Mouse (Mus musculus) layer of hippocampus, postnatal 10 days (tissue): ENCODE measurements around the gene Acsbg2. TPM values are rescaled to one million over a fixed set of nuclear protein-coding genes. Genes with fewer than 3 reads are reported as not detected.

Experiments used
- DNase-seq, 2 experiments: peaks; one replicate each; pipeline ENCODE4 v3.0.0; 2021; ENCODE audit warnings: low spot score in 2 of 2
- total RNA-seq, 2 experiments: library from RNA; stranded (reverse); gene quantifications; 2 replicates each; pipeline ENCODE4 v1.2.3; 2021

The Acsbg2 gene
- total RNA-seq, 2 experiments from 2014 or later = not detected

DNA sequence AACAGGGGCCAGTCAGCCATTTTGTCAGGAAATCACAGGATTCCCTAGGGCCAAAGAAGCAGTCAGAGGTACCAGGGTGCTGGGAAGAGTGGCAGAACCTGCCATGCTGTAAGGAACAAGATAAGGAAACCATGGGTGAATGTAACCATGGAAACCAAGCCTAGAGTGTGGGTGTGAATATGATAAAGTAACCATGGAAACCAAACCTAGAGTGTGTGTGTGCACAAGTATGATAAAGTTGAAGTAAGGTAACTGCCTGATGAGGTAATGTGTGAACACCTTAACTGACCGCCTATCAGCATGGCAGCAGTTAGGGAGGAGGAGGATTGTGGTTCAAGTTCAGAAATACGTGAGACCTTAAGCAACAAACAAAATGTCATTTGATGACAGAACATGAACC lies 47.5 kb downstream of the Acsbg2 start:
- no peak for DNase-seq

DNA sequence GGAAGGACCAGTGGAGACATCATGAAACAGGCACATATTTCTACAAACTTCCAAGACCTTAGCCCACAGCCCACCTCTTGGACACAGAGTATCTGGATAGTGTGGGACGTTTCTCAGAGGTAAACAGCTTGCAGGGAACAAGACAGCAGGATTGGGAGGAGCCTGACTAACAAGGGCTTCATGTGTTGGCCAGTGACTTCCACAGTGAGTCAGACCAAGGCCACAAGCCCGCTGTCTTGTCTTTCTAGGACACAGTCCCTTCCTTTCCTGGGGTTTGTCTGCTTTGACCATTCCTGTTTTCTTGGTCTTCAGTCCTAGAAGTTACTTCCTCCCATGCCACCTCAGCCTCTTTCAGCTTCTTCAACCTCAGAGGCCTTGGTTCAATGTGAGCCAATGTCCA lies 50.9 kb downstream of the Acsbg2 start:
- no peak for DNase-seq

DNA sequence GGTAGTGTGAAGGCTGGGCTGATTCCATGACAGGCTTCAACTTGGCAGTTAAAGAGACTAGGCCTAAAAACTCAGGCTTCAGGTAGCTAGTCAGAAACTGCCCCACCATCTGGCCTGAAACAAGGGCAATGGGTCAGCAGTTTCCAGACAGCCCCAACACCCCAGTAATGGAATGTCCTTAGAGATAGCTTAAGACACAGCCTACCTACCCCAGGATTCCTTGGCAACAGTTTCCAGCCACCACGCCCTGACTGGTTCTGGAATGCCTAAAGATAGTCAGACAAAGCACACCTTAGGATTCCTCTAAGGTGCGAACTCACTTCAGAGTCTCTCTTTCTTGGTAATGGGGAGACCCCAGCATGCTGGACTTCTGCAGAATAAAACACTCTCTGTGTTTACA lies 51.9 kb downstream of the Acsbg2 start:
- DNase-seq = no peak

DNA sequence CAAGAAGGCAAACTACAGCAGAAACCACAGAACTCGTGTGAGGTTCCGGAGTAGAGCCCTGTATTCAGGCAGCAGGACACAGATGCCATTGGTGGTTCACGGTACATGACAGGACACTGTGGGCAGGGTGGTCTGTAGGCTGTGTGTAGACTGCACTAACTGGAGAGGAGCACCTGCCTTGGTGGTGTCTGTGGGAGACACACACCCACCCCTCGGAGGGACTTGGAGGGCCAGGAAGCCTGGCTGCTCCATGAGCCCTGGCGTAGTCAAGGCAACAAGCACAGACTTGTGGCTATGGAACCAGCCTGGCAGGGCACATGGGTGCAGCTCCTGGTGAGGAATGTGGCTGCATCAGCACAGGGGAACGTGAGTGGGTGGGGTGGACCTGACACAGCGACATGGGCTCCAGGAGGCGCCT lies 54.5 kb downstream of the Acsbg2 start:
- peak; percentile 38 to 53 for DNase-seq

DNA sequence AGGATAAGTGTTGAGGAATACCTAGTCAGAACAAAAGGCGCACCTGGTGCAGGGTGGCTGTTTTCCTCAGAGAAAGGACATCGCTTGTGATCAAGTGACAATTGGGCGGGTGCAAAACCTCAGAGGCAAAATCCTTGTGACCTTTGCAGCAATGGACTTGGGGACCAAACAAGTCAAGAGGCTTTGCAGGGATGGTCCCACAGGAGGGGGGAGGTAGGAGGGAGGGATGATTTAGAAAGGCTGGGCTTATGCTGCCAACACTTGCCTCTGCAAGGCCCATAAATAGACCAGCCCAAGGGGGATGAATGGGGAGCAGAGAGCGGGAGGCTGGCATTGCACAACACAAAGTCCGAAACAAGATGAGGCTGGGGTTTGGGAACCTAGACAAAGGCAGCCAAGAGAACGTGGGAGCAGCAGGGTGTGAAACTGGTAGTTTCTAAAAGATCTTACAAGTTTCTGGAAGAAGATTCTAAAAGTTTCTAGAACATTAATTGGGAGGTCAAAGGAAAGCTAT lies 55.2 kb downstream of the Acsbg2 start:
- no peak for DNase-seq

DNA sequence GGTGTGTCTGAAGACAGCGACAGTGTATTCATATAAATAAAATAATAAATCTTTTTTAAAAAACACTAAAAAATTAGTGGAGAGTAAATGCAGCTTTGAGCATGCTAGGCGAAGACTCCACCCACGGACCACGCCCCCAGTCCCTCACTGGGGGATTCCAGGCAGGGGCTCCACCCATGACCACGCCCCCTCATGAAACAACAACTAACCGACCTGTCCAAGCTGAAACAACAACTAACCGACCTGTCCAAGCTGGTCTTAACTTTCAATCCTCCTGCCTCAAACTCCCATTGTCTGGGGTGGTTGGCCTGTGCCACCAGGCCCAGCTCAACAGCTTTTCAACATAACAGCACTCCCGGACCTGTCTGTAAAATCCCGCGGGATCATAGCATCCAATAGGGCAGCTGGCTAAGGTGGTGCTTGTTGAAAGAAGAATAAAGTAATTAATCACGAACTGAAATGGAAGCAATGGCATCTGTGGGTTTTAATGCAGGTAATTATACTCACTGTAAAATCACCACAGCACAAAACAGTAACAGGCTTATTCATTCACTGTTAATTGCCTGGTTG lies 56.1 kb downstream of the Acsbg2 start:
- DNase-seq = no peak

DNA sequence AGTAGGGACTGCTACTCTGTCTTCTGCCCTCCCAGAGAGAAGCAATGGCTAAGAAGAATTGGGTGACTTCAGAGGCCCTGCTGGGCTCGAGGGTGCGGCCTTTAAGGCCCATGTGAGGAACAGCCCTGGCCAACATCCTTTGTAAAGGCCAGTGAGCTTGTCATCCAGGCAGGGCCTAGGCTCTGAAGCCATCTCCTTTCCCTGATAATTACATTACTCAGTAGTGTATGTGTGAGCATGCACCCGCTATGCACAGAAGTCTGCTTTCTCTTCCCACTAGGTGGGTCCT lies 59.2 kb downstream of the Acsbg2 start:
- no peak for DNase-seq

DNA sequence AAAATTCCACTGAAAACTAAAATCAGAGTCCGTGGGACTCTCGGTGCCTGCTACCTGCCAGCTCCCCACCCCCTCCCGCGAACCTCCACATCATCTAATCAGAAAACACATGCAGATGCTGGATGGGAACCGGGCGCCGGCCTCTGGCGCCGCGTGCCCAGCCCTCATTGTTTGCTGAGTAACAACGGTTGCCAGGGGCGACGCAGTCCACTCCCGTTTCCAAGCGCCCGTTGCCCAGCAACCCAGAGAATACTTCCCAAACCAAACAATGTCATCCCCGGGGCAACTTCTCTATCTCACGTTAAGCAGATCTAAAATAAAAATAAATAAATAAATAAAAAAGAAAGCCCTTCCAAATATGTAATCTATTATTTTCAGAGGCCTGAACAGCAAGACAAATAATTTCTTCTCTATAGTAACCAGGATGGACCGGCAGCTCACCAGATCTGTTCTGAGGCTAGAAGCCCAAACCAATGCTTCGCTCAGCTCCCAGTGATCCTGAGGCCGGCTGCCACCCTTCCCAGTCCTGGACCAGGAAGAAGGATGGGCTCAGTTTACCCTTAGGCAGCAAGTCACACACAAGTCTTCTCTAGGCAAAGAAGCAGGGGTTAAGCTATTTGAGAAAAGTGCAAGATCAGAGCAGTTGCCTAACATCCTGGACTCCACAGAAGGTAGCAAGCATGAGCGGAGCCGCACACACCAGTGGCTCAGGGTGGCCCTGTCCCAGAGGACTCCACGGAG lies 59.8 kb downstream of the Acsbg2 start:
- DNase-seq = peak; percentile 80 to 85

DNA sequence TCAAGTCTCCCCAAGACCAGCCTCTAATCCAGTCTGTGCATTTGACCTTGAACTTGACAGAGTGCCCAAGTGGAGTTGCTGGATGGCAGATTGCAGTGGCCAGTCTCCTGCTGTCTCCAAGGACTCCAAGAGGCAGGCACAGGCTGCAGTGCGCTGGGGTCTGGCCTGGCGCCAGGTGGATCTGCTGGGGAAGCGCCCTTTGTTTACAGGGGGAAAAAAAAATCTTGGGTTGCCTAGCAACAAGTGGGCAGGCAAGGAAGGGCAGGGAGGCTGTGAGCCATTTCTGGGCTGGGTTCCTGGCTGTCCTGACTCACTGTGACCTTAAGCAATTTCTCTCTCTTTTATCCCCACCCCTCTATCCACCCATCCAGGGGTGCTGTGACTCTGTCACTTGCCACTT lies 64.0 kb downstream of the Acsbg2 start:
- DNase-seq = peak; percentile 83 to 86

DNA sequence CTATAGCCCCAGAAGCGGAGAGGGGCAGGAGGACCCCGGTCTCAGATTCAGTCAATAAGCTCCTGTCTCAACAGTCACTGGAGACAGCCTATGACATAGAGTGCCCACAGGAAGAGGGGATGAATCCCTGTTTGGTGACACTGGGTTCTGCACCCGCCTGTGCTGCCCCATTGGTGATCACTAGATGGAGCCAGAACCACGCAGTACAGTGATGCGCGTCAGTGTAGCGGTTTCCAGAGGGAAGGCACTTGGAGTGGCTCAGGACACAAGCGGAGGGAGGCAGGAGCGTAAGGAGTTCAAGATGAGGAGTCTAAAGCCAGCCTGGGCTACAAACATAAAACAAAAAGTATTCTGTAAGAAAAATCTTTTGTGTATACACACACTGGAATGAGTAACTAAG lies 65.7 kb downstream of the Acsbg2 start:
- DNase-seq = peak; percentile 88 to 90

DNA sequence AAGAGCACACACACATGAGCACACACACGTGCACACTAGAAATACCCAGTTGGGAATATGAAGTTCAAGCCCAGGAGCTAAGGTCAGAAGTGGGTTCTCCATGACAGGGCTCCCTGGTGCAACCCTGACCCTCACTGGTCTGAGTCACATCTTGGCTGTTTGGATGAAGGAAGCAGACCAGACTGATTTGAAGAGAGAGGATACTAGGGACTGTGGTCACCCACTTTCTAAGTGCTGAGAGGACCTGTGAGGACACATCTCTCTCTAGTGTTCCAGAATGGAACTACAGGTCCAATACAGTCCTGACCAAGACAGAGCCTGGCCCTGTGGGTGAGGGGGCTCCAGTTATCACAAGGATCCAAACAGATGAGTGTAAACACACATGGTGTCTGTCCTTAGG lies 68.5 kb downstream of the Acsbg2 start:
- no peak for DNase-seq

DNA sequence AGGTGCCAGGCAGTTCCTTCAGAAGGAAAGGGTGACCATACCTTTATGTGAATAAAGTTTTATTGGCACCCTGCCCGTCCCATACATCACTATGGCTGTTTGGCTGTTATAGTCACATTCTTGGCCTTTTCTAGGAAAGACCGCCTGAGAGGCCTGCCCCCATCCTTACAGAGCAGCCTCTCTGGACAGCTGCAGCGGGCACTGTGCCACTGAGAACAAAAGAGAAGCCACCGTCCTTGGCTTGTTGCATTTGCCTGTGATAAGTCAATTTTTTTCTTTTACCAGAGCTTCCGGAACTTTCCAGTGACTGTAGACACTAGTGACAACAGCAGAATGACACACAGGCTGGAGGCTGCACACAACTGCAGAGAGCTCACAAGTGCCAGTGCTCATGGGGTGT lies 69.3 kb downstream of the Acsbg2 start:
- DNase-seq = no peak

DNA sequence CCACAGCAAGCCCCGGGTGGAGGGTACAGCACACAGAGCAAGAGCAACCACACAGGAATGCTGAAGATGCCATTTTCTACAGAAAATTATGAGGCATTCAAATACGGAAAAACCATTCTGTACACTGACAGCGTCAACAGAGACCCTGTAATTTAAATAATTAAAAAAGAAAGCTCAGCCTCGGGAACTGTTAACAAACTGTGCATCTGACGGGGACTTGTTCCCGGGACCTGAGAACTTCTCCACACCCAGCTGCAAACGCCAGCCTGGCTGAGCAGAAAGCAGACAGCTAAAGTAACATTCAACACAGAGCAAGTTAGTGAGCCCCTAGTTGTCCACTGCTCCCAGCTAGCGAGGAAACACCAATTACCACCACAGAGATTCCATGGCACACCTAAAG lies 72.2 kb downstream of the Acsbg2 start:
- DNase-seq = no peak

DNA sequence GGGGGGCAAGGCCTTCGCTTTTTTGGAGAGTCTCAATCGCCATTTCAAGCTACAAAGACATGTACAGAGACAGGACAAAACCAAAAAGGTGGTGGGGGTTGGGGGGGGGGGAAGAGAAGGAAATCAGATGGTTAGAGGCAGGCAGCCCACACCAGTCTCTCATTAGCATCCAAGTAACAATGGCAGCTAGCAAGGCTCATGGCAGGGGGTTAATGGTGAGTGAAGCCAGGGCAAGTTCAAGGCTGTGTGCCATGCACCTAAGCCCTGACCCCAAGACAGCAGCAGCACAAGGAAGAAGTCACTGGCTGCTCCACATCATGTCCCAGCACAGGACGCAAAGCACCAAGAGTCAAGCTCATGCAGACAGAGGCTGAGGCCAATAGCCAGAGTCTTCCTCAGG lies 75.0 kb downstream of the Acsbg2 start:
- DNase-seq = no peak

DNA sequence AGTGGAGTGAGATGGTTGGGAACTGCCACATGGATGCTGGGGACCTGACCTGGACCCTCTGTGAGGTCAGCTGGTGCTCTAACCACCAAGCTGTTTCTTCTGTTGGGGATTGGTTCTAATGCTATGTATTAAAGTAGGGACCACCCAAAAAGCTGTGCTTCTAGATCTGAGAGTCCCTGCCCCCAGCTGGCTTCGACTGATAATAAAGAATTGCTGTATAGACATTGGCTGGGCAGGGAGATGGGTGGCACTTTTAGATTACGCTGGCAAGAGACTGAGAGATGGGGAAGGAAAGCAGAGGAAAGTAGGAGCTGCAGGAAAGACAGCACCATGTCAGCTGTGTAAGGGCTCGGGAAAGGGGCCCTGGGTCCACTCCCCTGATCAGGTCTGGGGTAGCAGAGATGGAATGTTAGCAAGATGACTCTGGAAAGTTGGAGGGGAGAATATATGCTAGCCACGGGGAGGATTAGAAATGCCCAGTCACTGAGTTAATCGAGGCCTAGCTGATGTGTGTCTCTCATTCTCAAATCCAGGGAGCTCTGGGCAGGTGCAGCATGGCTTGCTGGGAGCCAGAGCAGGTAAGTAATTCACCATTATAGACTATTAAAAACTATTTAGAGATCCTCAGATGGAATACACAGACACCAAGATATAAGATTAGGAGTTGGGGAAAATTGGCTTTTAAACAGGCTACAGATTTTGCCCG lies 80.5 kb downstream of the Acsbg2 start:
- no peak for DNase-seq

Other genes starting within 250 kb of the Acsbg2 start
- 10 to 100 TPM; 63.8 to 71.7 TPM for gene Lonp1, start 247.6 kb downstream of the Acsbg2 start, total RNA-seq
- gene Catsperd, start 246.3 kb downstream of the Acsbg2 start, total RNA-seq = 1 to 10 TPM in 1 of 2 experiments, under 1 TPM in 1; 0.87 to 1.3 TPM
- 10 to 100 TPM; 84.9 to 91.7 TPM for gene Ranbp3, start 201.2 kb downstream of the Acsbg2 start, total RNA-seq
- gene Ndufa11, start 156.7 kb downstream of the Acsbg2 start, total RNA-seq = 100 to 1,000 TPM; 262 to 265 TPM
- gene Vmac, start 156.4 kb downstream of the Acsbg2 start, total RNA-seq = 10 to 100 TPM in 1 of 2 experiments, 1 to 10 TPM in 1; 9.7 to 12.5 TPM
- gene Nrtn, start 116.9 kb downstream of the Acsbg2 start, total RNA-seq = 1 to 10 TPM; 1.6 to 2.3 TPM
- gene Dus3l, start 109.7 kb downstream of the Acsbg2 start, total RNA-seq = 10 to 100 TPM; 66.7 to 72.0 TPM
- gene Prr22, start 104.2 kb downstream of the Acsbg2 start, total RNA-seq = under 1 TPM; 0.27 to 0.71 TPM
- 1 to 10 TPM; 4.1 to 4.4 TPM for gene Rfx2, start 43.4 kb downstream of the Acsbg2 start, total RNA-seq
- gene 1700061G19Rik, start 1.0 kb upstream of the Acsbg2 start, total RNA-seq = under 1 TPM; 0.11 to 0.39 TPM
- gene Mllt1, start 61.0 kb upstream of the Acsbg2 start, total RNA-seq = 10 to 100 TPM; 68.7 to 72.0 TPM
- gene Acer1, start 107.7 kb upstream of the Acsbg2 start, total RNA-seq = not detected
- 10 to 100 TPM; 55.7 to 56.0 TPM for gene Clpp, start 115.9 kb upstream of the Acsbg2 start, total RNA-seq
- gene Alkbh7, start 122.9 kb upstream of the Acsbg2 start, total RNA-seq = 10 to 100 TPM; 27.8 to 34.0 TPM
- gene Pspn, start 125.6 kb upstream of the Acsbg2 start, total RNA-seq = not detected
- 10 to 100 TPM; 45.0 to 47.4 TPM for gene Gtf2f1, start 136.8 kb upstream of the Acsbg2 start, total RNA-seq
- under 1 TPM in 1 of 2 experiments, not detected in 1; 0.41 TPM for gene Gm17949, start 137.0 kb upstream of the Acsbg2 start, total RNA-seq
- 100 to 1,000 TPM; 105 to 116 TPM for gene Khsrp, start 157.1 kb upstream of the Acsbg2 start, total RNA-seq
- not detected for gene Slc25a41, start 167.2 kb upstream of the Acsbg2 start, total RNA-seq
- 1 to 10 TPM in 1 of 2 experiments, under 1 TPM in 1; 0.45 to 1.1 TPM for gene Crb3, start 184.7 kb upstream of the Acsbg2 start, total RNA-seq
- 100 to 1,000 TPM; 308 to 317 TPM for gene Slc25a23, start 185.4 kb upstream of the Acsbg2 start, total RNA-seq
- gene Dennd1c, start 204.1 kb upstream of the Acsbg2 start, total RNA-seq = 1 to 10 TPM; 1.2 to 1.9 TPM
- gene Tubb4a, start 213.3 kb upstream of the Acsbg2 start, total RNA-seq = 100 to 1,000 TPM; 487 to 549 TPM
- 1 to 10 TPM in 1 of 2 experiments, under 1 TPM in 1; 0.75 to 1.0 TPM for gene Tnfsf9, start 230.9 kb upstream of the Acsbg2 start, total RNA-seq